ENCODE assay signal across 17 mouse cellular contexts in genomic region chr7:68911989-68912655, GRCm38 (mm10).
"Had no signal": no experiment of that assay in that cellular context is flagged by ENCODE, and none has a peak within 500 bp of the region (broad histone marks: within the 10 kb centered on the region; RNA-seq: fewer than 3 reads in every experiment).

No protein-coding gene starts in this region.

- H3K4me1 ChIP-seq: midbrain, embryonic 12.5 days; midbrain, embryonic 15.5 days had no signal

- H3K27me3 ChIP-seq: midbrain, embryonic 12.5 days; midbrain, embryonic 15.5 days; neural tube, embryonic 13.5 days; neural tube, embryonic 15.5 days had no signal

- H3K4me3 ChIP-seq: midbrain, embryonic 12.5 days; midbrain, embryonic 15.5 days; myocyte; neural tube, embryonic 13.5 days; neural tube, embryonic 15.5 days had no signal

- H3K4me2 ChIP-seq: lung, embryonic 14.5 days; midbrain, embryonic 12.5 days; midbrain, embryonic 15.5 days; neural tube, embryonic 13.5 days; neural tube, embryonic 15.5 days had no signal

- H3K9me3 ChIP-seq: midbrain, embryonic 12.5 days; midbrain, embryonic 15.5 days; neural tube, embryonic 13.5 days; neural tube, embryonic 15.5 days had no signal

- ATAC-seq: midbrain, embryonic 15.5 days had no signal

- DNase-seq: lung, adult 18-20 months; lung, embryonic 14.5 days; lung, postnatal 10 days; lung, postnatal 4 days; retina, postnatal 1 day; right cerebral cortex, adult 18-20 months; right cerebral cortex, postnatal 25 days; right cerebral cortex, postnatal 4 days; spleen, adult 18-20 months; thymus, adult 18-20 months; thymus, postnatal 14 days; thymus, postnatal 36 days had no signal

- H3K27ac ChIP-seq: midbrain, embryonic 12.5 days; midbrain, embryonic 15.5 days; neural tube, embryonic 13.5 days; neural tube, embryonic 15.5 days had no signal

- H3K36me3 ChIP-seq: midbrain, embryonic 12.5 days; midbrain, embryonic 15.5 days; neural tube, embryonic 13.5 days; neural tube, embryonic 15.5 days had no signal

- H3K9ac ChIP-seq: lung, embryonic 14.5 days; midbrain, embryonic 12.5 days; midbrain, embryonic 15.5 days; neural tube, embryonic 13.5 days; neural tube, embryonic 15.5 days had no signal
